Mouse (Mus musculus): ENCODE measurements around the gene Bend5. TPM values are rescaled to one million over a fixed set of nuclear protein-coding genes. Genes with fewer than 3 reads are reported as not detected.
A peak's percentile ranks its signal among the peaks of the same experiment; 100 is the strongest.

The Bend5 gene
- polyA plus RNA-seq, 1 experiment from 2014 or later = 37.4 TPM

- Histone ChIP-seq H3K36me3 (ENCODE audit: control insufficient read depth, insufficient read depth, low read length) (no peaks in the 10 kb centered on the region), H3K4me2 (ENCODE audit: low read length) (no peak overlapping the region), H3K4me1 (replicated peaks; ENCODE audit: control insufficient read depth, insufficient read depth, low read length) (no peaks in the 10 kb centered on the region; the same call in 1 of the 2 replicates), H3K4me3 (ENCODE audit: low read depth, low read length) (no peak overlapping the region), H3K9me3 (ENCODE audit: control insufficient read depth, low read length) (no peaks in the 10 kb centered on the region), H3K9ac (ENCODE audit: low read length) (no peak overlapping the region), H3K27ac (ENCODE audit: low read depth) (no peak overlapping the region), H3K27me3 (replicated peaks; ENCODE audit: control insufficient read depth, insufficient read depth, low read length) (no peaks in the 10 kb centered on the region)
- DNase-seq (ENCODE audit: low spot score) (no peak), ATAC-seq (replicated peaks; ENCODE audit: low FRiP score, low TSS enrichment, low read depth) (no peak)
- WGBS = 71% methylated on average over 5 of the region's 5 CpGs
Observed at GRCm38 (mm10) chr4:111483499-111483898, 68.7 kb downstream of the Bend5 start.

- Histone ChIP-seq H3K36me3 (ENCODE audit: control insufficient read depth, insufficient read depth, low read length) (no peaks in the 10 kb centered on the region), H3K9ac (ENCODE audit: low read length) (no peak overlapping the region), H3K27me3 (replicated peaks; ENCODE audit: control insufficient read depth, insufficient read depth, low read length) (no peaks in the 10 kb centered on the region), H3K27ac (ENCODE audit: low read depth) (no peak overlapping the region), H3K4me1 (replicated peaks; ENCODE audit: control insufficient read depth, insufficient read depth, low read length) (no peaks in the 10 kb centered on the region; the same call in 1 of the 2 replicates), H3K4me2 (ENCODE audit: low read length) (no peak overlapping the region), H3K4me3 (ENCODE audit: low read depth, low read length) (no peak overlapping the region), H3K9me3 (ENCODE audit: control insufficient read depth, low read length) (no peaks in the 10 kb centered on the region)
- DNase-seq (ENCODE audit: low spot score) (no peak), ATAC-seq (replicated peaks; ENCODE audit: low FRiP score, low TSS enrichment, low read depth) (no peak)
- WGBS = 68% methylated on average over 5 of the region's 5 CpGs
Observed at GRCm38 (mm10) chr4:111485189-111485588, 70.4 kb downstream of the Bend5 start.

- ATAC-seq (replicated peaks; ENCODE audit: low FRiP score, low TSS enrichment, low read depth) (no peak), DNase-seq (ENCODE audit: low spot score) (no peak)
- Histone ChIP-seq H3K4me2 (ENCODE audit: low read length) (no peak overlapping the region), H3K27ac (ENCODE audit: low read depth) (no peak overlapping the region), H3K36me3 (ENCODE audit: control insufficient read depth, insufficient read depth, low read length) (no peaks in the 10 kb centered on the region), H3K4me1 (replicated peaks; ENCODE audit: control insufficient read depth, insufficient read depth, low read length) (no peaks in the 10 kb centered on the region; the same call in 1 of the 2 replicates), H3K9ac (ENCODE audit: low read length) (no peak overlapping the region), H3K27me3 (replicated peaks; ENCODE audit: control insufficient read depth, insufficient read depth, low read length) (no peaks in the 10 kb centered on the region), H3K9me3 (ENCODE audit: control insufficient read depth, low read length) (no peaks in the 10 kb centered on the region), H3K4me3 (ENCODE audit: low read depth, low read length) (no peak overlapping the region)
- 56% methylated on average over 5 of the region's 5 CpGs for WGBS
Observed at GRCm38 (mm10) chr4:111486187-111486586, 71.4 kb downstream of the Bend5 start.

GRCm38 (mm10) chr4:111487233-111487843 lies 72.5 kb downstream of the Bend5 start:
- H3K27me3 ChIP-seq (replicated peaks; ENCODE audit: control insufficient read depth, insufficient read depth, low read length) = no peaks in the 10 kb centered on the region
- H3K27ac ChIP-seq (ENCODE audit: low read depth) = no peak overlapping the region
- no peak overlapping the region for H3K4me3 ChIP-seq (ENCODE audit: low read depth, low read length)
- H3K36me3 ChIP-seq (ENCODE audit: control insufficient read depth, insufficient read depth, low read length) = no peaks in the 10 kb centered on the region
- ATAC-seq (replicated peaks; ENCODE audit: low FRiP score, low TSS enrichment, low read depth) = no peak
- DNase-seq (ENCODE audit: low spot score) = no peak
- WGBS = 58% methylated on average over 4 of the region's 4 CpGs
- no peaks in the 10 kb centered on the region for H3K9me3 ChIP-seq (ENCODE audit: control insufficient read depth, low read length)
- H3K4me2 ChIP-seq (ENCODE audit: low read length) = no peak overlapping the region
- H3K9ac ChIP-seq (ENCODE audit: low read length) = no peak overlapping the region
- H3K4me1 ChIP-seq (replicated peaks; ENCODE audit: control insufficient read depth, insufficient read depth, low read length) = no peaks in the 10 kb centered on the region; the same call in 1 of the 2 replicates

GRCm38 (mm10) chr4:111493750-111494404 lies 79.1 kb downstream of the Bend5 start:
- Histone ChIP-seq H3K9me3 (ENCODE audit: control insufficient read depth, low read length) (no peaks in the 10 kb centered on the region), H3K4me2 (ENCODE audit: low read length) (no peak overlapping the region), H3K4me1 (replicated peaks; ENCODE audit: control insufficient read depth, insufficient read depth, low read length) (no peaks in the 10 kb centered on the region), H3K4me3 (ENCODE audit: low read depth, low read length) (no peak overlapping the region), H3K27ac (ENCODE audit: low read depth) (no peak overlapping the region), H3K27me3 (replicated peaks; ENCODE audit: control insufficient read depth, insufficient read depth, low read length) (no peaks in the 10 kb centered on the region), H3K36me3 (ENCODE audit: control insufficient read depth, insufficient read depth, low read length) (no peaks in the 10 kb centered on the region), H3K9ac (ENCODE audit: low read length) (no peak overlapping the region)
- DNase-seq (ENCODE audit: low spot score) (no peak), ATAC-seq (replicated peaks; ENCODE audit: low FRiP score, low TSS enrichment, low read depth) (no peak)
- WGBS = 51% methylated on average over 5 of the region's 5 CpGs

- H3K4me2 ChIP-seq (ENCODE audit: low read length) = no peak overlapping the region
- peak; percentile 52; the same call in 1 of the 2 replicates for ATAC-seq (replicated peaks; ENCODE audit: low FRiP score, low TSS enrichment, low read depth)
- no peaks in the 10 kb centered on the region for H3K27me3 ChIP-seq (replicated peaks; ENCODE audit: control insufficient read depth, insufficient read depth, low read length)
- 2% methylated on average over 2 of the region's 2 CpGs for WGBS
- no peak overlapping the region for H3K4me3 ChIP-seq (ENCODE audit: low read depth, low read length)
- no peaks in the 10 kb centered on the region for H3K4me1 ChIP-seq (replicated peaks; ENCODE audit: control insufficient read depth, insufficient read depth, low read length)
- peak; percentile 83 for DNase-seq (ENCODE audit: low spot score)
- H3K36me3 ChIP-seq (ENCODE audit: control insufficient read depth, insufficient read depth, low read length) = no peaks in the 10 kb centered on the region
- H3K9me3 ChIP-seq (ENCODE audit: control insufficient read depth, low read length) = no peaks in the 10 kb centered on the region
- no peak overlapping the region for H3K27ac ChIP-seq (ENCODE audit: low read depth)
- no peak overlapping the region for H3K9ac ChIP-seq (ENCODE audit: low read length)
Observed at GRCm38 (mm10) chr4:111495949-111496348, 81.1 kb downstream of the Bend5 start.

GRCm38 (mm10) chr4:111498751-111499150 lies 83.9 kb downstream of the Bend5 start:
- Histone ChIP-seq H3K27me3 (replicated peaks; ENCODE audit: control insufficient read depth, insufficient read depth, low read length) (no peaks in the 10 kb centered on the region), H3K4me2 (ENCODE audit: low read length) (no peak overlapping the region), H3K4me1 (replicated peaks; ENCODE audit: control insufficient read depth, insufficient read depth, low read length) (no peaks in the 10 kb centered on the region), H3K27ac (ENCODE audit: low read depth) (no peak overlapping the region), H3K4me3 (ENCODE audit: low read depth, low read length) (no peak overlapping the region), H3K36me3 (ENCODE audit: control insufficient read depth, insufficient read depth, low read length) (no peaks in the 10 kb centered on the region), H3K9me3 (ENCODE audit: control insufficient read depth, low read length) (no peaks in the 10 kb centered on the region), H3K9ac (ENCODE audit: low read length) (no peak overlapping the region)
- WGBS = 65% methylated on average over 3 of the region's 3 CpGs
- ATAC-seq (replicated peaks; ENCODE audit: low FRiP score, low TSS enrichment, low read depth) = no peak
- DNase-seq (ENCODE audit: low spot score) = no peak

GRCm38 (mm10) chr4:111501441-111501840 lies 86.6 kb downstream of the Bend5 start:
- no peak overlapping the region for H3K4me3 ChIP-seq (ENCODE audit: low read depth, low read length)
- no peak overlapping the region for H3K4me2 ChIP-seq (ENCODE audit: low read length)
- no peaks in the 10 kb centered on the region for H3K4me1 ChIP-seq (replicated peaks; ENCODE audit: control insufficient read depth, insufficient read depth, low read length)
- H3K36me3 ChIP-seq (ENCODE audit: control insufficient read depth, insufficient read depth, low read length) = no peaks in the 10 kb centered on the region
- WGBS = 95% methylated on average over 1 of the region's 1 CpGs
- H3K27me3 ChIP-seq (replicated peaks; ENCODE audit: control insufficient read depth, insufficient read depth, low read length) = no peaks in the 10 kb centered on the region
- DNase-seq (ENCODE audit: low spot score) = no peak
- H3K9ac ChIP-seq (ENCODE audit: low read length) = no peak overlapping the region
- no peak for ATAC-seq (replicated peaks; ENCODE audit: low FRiP score, low TSS enrichment, low read depth)
- H3K9me3 ChIP-seq (ENCODE audit: control insufficient read depth, low read length) = no peaks in the 10 kb centered on the region
- no peak overlapping the region for H3K27ac ChIP-seq (ENCODE audit: low read depth)
